Mouse (Mus musculus): ENCODE data around the gene Map2k1. TPM values are rescaled to one million over a fixed set of nuclear protein-coding genes. Genes with fewer than 3 reads are reported as not detected.
A peak's percentile ranks its signal among the peaks of the same experiment; 100 is the strongest.
"Not testable (repeated sequence)": the region's sequence is repeated elsewhere in the genome, so short reads cannot be mapped to it uniquely, and the experiment has no call there.

The Map2k1 gene
- 26.2 and 51.6 TPM in 2 replicates for polyA plus RNA-seq (2012; rRNA removed)

- peaks cover 10% of the 10 kb centered on the region for H3K4me1 ChIP-seq (ENCODE audit: control insufficient read depth, insufficient read depth, insufficient read length, low read length)
- H3K27me3 ChIP-seq (ENCODE audit: control insufficient read depth, insufficient read depth, low read length), result no peaks in the 10 kb centered on the region
- WGBS, result under 1% methylated on average over 89 of the region's 89 CpGs
- peaks cover 4% of the 10 kb centered on the region; the same call in 1 of the 2 replicates for H3K36me3 ChIP-seq (ENCODE audit: control insufficient read depth, insufficient read depth, low read length)
- TF ChIP-seq CTCF (IDR thresholded peaks at IDR 0.05; ENCODE audit: extremely low read depth, insufficient read length, insufficient replicate concordance, low read depth, low read length), result peak; percentile 78
- peak; percentile 98 for TF ChIP-seq POLR2A (IDR thresholded peaks at IDR 0.05; ENCODE audit: low read depth, low read length)
- H3K4me3 ChIP-seq (ENCODE audit: low read depth, low read length), result peak within 1 kb of the TSS; percentile 98
- H3K27ac ChIP-seq (ENCODE audit: insufficient read depth, low read depth, low read length), result peak within 1 kb of the TSS; percentile 94
Measured at GRCm38 (mm10) chr9:64253021-64253904, at the start of gene Map2k1. Gene Map2k1 (minus strand): TSS chr9:64253631.

GRCm38 (mm10) chr9:64303086-64303485, 49.7 kb upstream of the Map2k1 start:
- WGBS, result 90% methylated on average over 4 of the region's 4 CpGs
- not testable (repeated sequence) for H3K4me1 ChIP-seq (ENCODE audit: control insufficient read depth, insufficient read depth, insufficient read length, low read length); H3K27me3 ChIP-seq (ENCODE audit: control insufficient read depth, insufficient read depth, low read length); H3K27ac ChIP-seq (ENCODE audit: insufficient read depth, low read depth, low read length); H3K4me3 ChIP-seq (ENCODE audit: low read depth, low read length)
- H3K36me3 ChIP-seq (ENCODE audit: control insufficient read depth, insufficient read depth, low read length), result peaks cover 38% of the 10 kb centered on the region

- TF ChIP-seq POLR2A (IDR thresholded peaks at IDR 0.05; ENCODE audit: low read depth, low read length) (no peak), CTCF (IDR thresholded peaks at IDR 0.05; ENCODE audit: extremely low read depth, insufficient read length, insufficient replicate concordance, low read depth, low read length) (no peak)
- Histone ChIP-seq H3K27me3 (ENCODE audit: control insufficient read depth, insufficient read depth, low read length) (no peaks in the 10 kb centered on the region), H3K36me3 (ENCODE audit: control insufficient read depth, insufficient read depth, low read length) (no peaks in the 10 kb centered on the region), H3K4me3 (ENCODE audit: low read depth, low read length) (no peak overlapping the region), H3K4me1 (ENCODE audit: control insufficient read depth, insufficient read depth, insufficient read length, low read length) (peaks cover 3% of the 10 kb centered on the region; the same call in 1 of the 2 replicates), H3K27ac (ENCODE audit: insufficient read depth, low read depth, low read length) (no peak overlapping the region)
- WGBS, result 22% methylated on average over 5 of the region's 5 CpGs
Measured at GRCm38 (mm10) chr9:64282404-64282987, 29.1 kb upstream of the Map2k1 start.

GRCm38 (mm10) chr9:64281781-64282178, 28.3 kb upstream of the Map2k1 start:
- Histone ChIP-seq H3K36me3 (ENCODE audit: control insufficient read depth, insufficient read depth, low read length) (no peaks in the 10 kb centered on the region), H3K4me3 (ENCODE audit: low read depth, low read length) (peak overlapping the region; percentile 98), H3K27me3 (ENCODE audit: control insufficient read depth, insufficient read depth, low read length) (no peaks in the 10 kb centered on the region), H3K4me1 (ENCODE audit: control insufficient read depth, insufficient read depth, insufficient read length, low read length) (peaks cover 3% of the 10 kb centered on the region; the same call in 1 of the 2 replicates), H3K27ac (ENCODE audit: insufficient read depth, low read depth, low read length) (0 out of 2 replicates have a peak overlapping the region, but pooled peaks have one; percentile 13)
- WGBS, result 1% methylated on average over 24 of the region's 24 CpGs
- TF ChIP-seq CTCF (IDR thresholded peaks at IDR 0.05; ENCODE audit: extremely low read depth, insufficient read length, insufficient replicate concordance, low read depth, low read length) (no peak), POLR2A (IDR thresholded peaks at IDR 0.05; ENCODE audit: low read depth, low read length) (no peak)

GRCm38 (mm10) chr9:64281105-64281780, 27.8 kb upstream of the Map2k1 start, which contains the start of gene Tipin:
Gene Tipin (plus strand): TSS chr9:64281581.
- no peaks in the 10 kb centered on the region for H3K27me3 ChIP-seq (ENCODE audit: control insufficient read depth, insufficient read depth, low read length)
- peak within 1 kb of the TSS; percentile 98 for H3K4me3 ChIP-seq (ENCODE audit: low read depth, low read length)
- 0 out of 2 replicates have a peak within 1 kb of the TSS, but pooled peaks have one; percentile 13 for H3K27ac ChIP-seq (ENCODE audit: insufficient read depth, low read depth, low read length)
- TF ChIP-seq POLR2A (IDR thresholded peaks at IDR 0.05; ENCODE audit: low read depth, low read length), result peak; percentile 52; the same call in 1 of the 2 replicates
- no peak for TF ChIP-seq CTCF (IDR thresholded peaks at IDR 0.05; ENCODE audit: extremely low read depth, insufficient read length, insufficient replicate concordance, low read depth, low read length)
- WGBS, result under 1% methylated on average over 46 of the region's 46 CpGs
- no peaks in the 10 kb centered on the region for H3K36me3 ChIP-seq (ENCODE audit: control insufficient read depth, insufficient read depth, low read length)
- H3K4me1 ChIP-seq (ENCODE audit: control insufficient read depth, insufficient read depth, insufficient read length, low read length), result peaks cover 3% of the 10 kb centered on the region; the same call in 1 of the 2 replicates

- 93% methylated on average over 6 of the region's 6 CpGs for WGBS
- Histone ChIP-seq H3K27me3 (ENCODE audit: control insufficient read depth, insufficient read depth, low read length) (no peaks in the 10 kb centered on the region), H3K27ac (ENCODE audit: insufficient read depth, low read depth, low read length) (no peak overlapping the region), H3K4me1 (ENCODE audit: control insufficient read depth, insufficient read depth, insufficient read length, low read length) (peaks cover 3% of the 10 kb centered on the region; the same call in 1 of the 2 replicates), H3K36me3 (ENCODE audit: control insufficient read depth, insufficient read depth, low read length) (no peaks in the 10 kb centered on the region), H3K4me3 (ENCODE audit: low read depth, low read length) (no peak overlapping the region)
- TF ChIP-seq CTCF (IDR thresholded peaks at IDR 0.05; ENCODE audit: extremely low read depth, insufficient read length, insufficient replicate concordance, low read depth, low read length) (no peak), POLR2A (IDR thresholded peaks at IDR 0.05; ENCODE audit: low read depth, low read length) (no peak)
Measured at GRCm38 (mm10) chr9:64278665-64279310, 25.4 kb upstream of the Map2k1 start.
